Mouse (Mus musculus): ENCODE measurements around the gene Adam23. TPM values are rescaled to one million over a fixed set of nuclear protein-coding genes. Genes with fewer than 3 reads are reported as not detected.
"Not testable (repeated sequence)": the region's sequence is repeated elsewhere in the genome, so short reads cannot be mapped to it uniquely, and the experiment has no call there.

The Adam23 gene
- total RNA-seq, 2 experiments from 2014 or later, result 25.9 to 28.7 TPM

- DNase-seq (ENCODE audit: low spot score in 2 of 2), result no peak
Measured at GRCm38 (mm10) chr1:63573864-63574611, 128.3 kb downstream of the Adam23 start.

- DNase-seq (ENCODE audit: low spot score in 2 of 2), result no peak
Measured at GRCm38 (mm10) chr1:63576803-63577202, 131.1 kb downstream of the Adam23 start.

GRCm38 (mm10) chr1:63579153-63579552, 133.5 kb downstream of the Adam23 start:
- DNase-seq (ENCODE audit: low spot score in 2 of 2), result no peak

GRCm38 (mm10) chr1:63586869-63587268, 141.2 kb downstream of the Adam23 start:
- DNase-seq (ENCODE audit: low spot score in 2 of 2), result no peak

GRCm38 (mm10) chr1:63603870-63604500, 158.3 kb downstream of the Adam23 start:
- no peak for DNase-seq (ENCODE audit: low spot score in 2 of 2)

- DNase-seq (ENCODE audit: low spot score in 2 of 2), result no peak
Measured at GRCm38 (mm10) chr1:63609613-63610012, 163.9 kb downstream of the Adam23 start.

- DNase-seq (ENCODE audit: low spot score in 2 of 2), result peak; percentile 31 to 62
Measured at GRCm38 (mm10) chr1:63614594-63614993, 168.9 kb downstream of the Adam23 start.

- no peak for DNase-seq (ENCODE audit: low spot score in 2 of 2)
Measured at GRCm38 (mm10) chr1:63615668-63616067, 170.0 kb downstream of the Adam23 start, which contains the start of gene Gm39653. Gene Gm39653 (plus strand): TSS chr1:63615968.

- peak; percentile 27 to 64 for DNase-seq (ENCODE audit: low spot score in 2 of 2)
Measured at GRCm38 (mm10) chr1:63628211-63628610, 182.5 kb downstream of the Adam23 start.

GRCm38 (mm10) chr1:63630390-63630789, 184.7 kb downstream of the Adam23 start:
- DNase-seq (ENCODE audit: low spot score in 2 of 2), result not testable (repeated sequence)

GRCm38 (mm10) chr1:63639921-63640320, 194.2 kb downstream of the Adam23 start:
- DNase-seq (ENCODE audit: low spot score in 2 of 2), result no peak

Other genes starting within 250 kb of the Adam23 start
- gene Gpr1, start 231.3 kb upstream of the Adam23 start, total RNA-seq (2021), result under 1 TPM; 0.57 to 0.59 TPM
- gene Zdbf2, start 172.6 kb upstream of the Adam23 start, total RNA-seq (2021), result 100 to 1,000 TPM; 104 to 134 TPM
- not detected for gene Gm39653, start 170.1 kb downstream of the Adam23 start, total RNA-seq (2021)
- not detected for gene Dytn, start 241.0 kb downstream of the Adam23 start, total RNA-seq (2021)